Mouse (Mus musculus) kidney, embryonic 16.5 days (tissue): ENCODE results near the gene Zfp386. TPM values are rescaled to one million over a fixed set of nuclear protein-coding genes. Genes with fewer than 3 reads are reported as not detected.

Source experiments
- ATAC-seq: fragments of 200-750 bp; cut with Nextera tagmentation; 2 replicates; pipeline ENCODE4 v1.8.0; 2017; ENCODE audit warnings: moderate TSS enrichment; ENCODE audit not compliant: low FRiP score, low TSS enrichment
- H3K27ac ChIP-seq: fragments of 300-500 bp; sonication (generic); 2 replicates; pipeline ENCODE4 v1.5.1; 2014; ENCODE audit warnings: low read length
- H3K27me3 ChIP-seq: fragments of 300-500 bp; sonication (generic); 2 replicates; pipeline ENCODE4 v1.6.1; 2014; ENCODE audit warnings: low read length, control low read depth, mixed read lengths; ENCODE audit not compliant: insufficient read depth
- H3K36me3 ChIP-seq: fragments of 300-500 bp; sonication (generic); 2 replicates; pipeline ENCODE4 v1.6.1; 2014; ENCODE audit warnings: low read length, control low read depth, mixed read lengths; ENCODE audit not compliant: insufficient read depth
- H3K4me1 ChIP-seq: fragments of 300-500 bp; sonication (generic); 2 replicates; pipeline ENCODE4 v1.6.1; 2014; ENCODE audit warnings: low read length, control low read depth, mixed read lengths; ENCODE audit not compliant: insufficient read depth
- H3K4me2 ChIP-seq: fragments of 300-500 bp; sonication (generic); replicated peaks from 2 replicates; pipeline ENCODE4 v1.6.1; 2014; ENCODE audit warnings: low read depth, low read length
- H3K4me3 ChIP-seq: fragments of 300-500 bp; sonication (generic); 2 replicates; pipeline ENCODE4 v1.5.1; 2014; ENCODE audit warnings: mild to moderate bottlenecking, low read length
- H3K9ac ChIP-seq: fragments of 300-500 bp; sonication (generic); replicated peaks from 2 replicates; pipeline ENCODE4 v1.6.1; 2014; ENCODE audit warnings: low read length
- H3K9me3 ChIP-seq: fragments of 300-500 bp; sonication (generic); 2 replicates; pipeline ENCODE4 v1.6.1; 2016; ENCODE audit warnings: low read length, control low read depth
- WGBS: fragments of 180-500 bp; shearing (Covaris S2); extraction: QIAGEN DNeasy Blood & Tissue Kit; methylation state at CpG from one replicate; pipeline ENCODE4 v1.1.7; 2014; 5-methylcytosine and 5-hydroxymethylcytosine counted together
- polyA plus RNA-seq: library from polyadenylated mRNA; unstranded; fragments of >200 nt; fragmentation: Nextera tagmentation; extraction: Ambion mirVana; gene quantifications from 2 replicates; pipeline ENCODE4 v1.2.1, GENCODE M21; 2015

The Zfp386 gene
- polyA plus RNA-seq, 1 experiment from 2014 or later, result 46.9 TPM

DNA sequence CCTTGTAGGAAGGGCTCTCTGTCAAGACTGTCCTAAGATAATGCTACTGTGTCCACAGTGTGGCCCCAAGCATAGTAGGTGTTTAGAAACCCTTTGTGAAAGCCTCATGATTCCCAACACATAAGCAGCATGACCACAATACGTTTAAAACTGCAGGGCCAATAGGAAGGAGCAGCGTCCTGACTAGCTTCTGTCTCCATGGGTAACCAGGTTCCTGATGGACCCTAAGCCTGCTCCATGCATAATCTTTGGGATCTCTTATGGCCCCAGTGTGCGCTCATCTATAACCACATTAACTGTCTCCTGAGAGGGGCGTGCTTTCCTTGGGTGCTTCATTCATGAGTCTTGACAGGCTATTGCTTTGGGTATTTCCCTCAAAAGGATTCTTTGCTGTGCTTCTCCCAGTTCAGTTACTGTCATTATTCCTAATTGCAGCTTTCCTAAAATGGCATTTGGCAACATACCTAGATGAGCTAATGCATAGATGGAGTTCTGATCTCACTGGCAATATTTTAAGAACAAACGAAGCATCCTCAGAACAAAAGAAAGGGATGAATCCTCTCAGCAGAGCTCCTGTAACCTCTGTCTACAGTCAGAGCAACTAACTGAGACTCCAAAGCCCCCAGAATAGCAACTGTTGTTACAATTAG lies 39.6 kb downstream of the Zfp386 start:
- H3K4me3 ChIP-seq, result no peak overlapping the region
- no peak for ATAC-seq
- H3K9me3 ChIP-seq, result no peaks in the 10 kb centered on the region
- H3K4me2 ChIP-seq, result no peak overlapping the region
- no peak overlapping the region for H3K9ac ChIP-seq
- H3K36me3 ChIP-seq, result no peaks in the 10 kb centered on the region
- H3K4me1 ChIP-seq, result no peaks in the 10 kb centered on the region
- 83% methylated on average over 5 of the region's 5 CpGs for WGBS
- no peak overlapping the region for H3K27ac ChIP-seq
- H3K27me3 ChIP-seq, result no peaks in the 10 kb centered on the region

DNA sequence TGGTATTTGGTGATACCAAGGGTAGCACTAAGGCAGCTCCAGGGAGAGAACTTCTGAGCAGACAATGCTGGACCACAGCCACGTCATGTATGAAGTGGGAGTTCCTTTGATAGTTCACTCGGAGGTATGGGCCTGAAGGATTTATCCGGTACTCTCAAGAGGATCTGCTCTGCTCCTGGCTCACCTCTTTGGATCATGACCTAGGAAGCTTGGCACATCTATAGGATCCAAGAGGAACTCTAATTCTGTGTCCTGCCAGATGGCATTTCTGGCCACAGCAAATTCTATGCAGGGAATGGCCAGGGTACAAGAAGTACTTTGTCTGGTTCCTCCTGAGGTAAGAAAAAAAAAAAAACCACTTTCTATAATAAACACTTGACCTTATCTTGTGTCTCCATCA lies 42.3 kb downstream of the Zfp386 start:
- Histone ChIP-seq H3K27me3 (no peaks in the 10 kb centered on the region), H3K9me3 (no peaks in the 10 kb centered on the region), H3K4me2 (no peak overlapping the region), H3K9ac (no peak overlapping the region), H3K27ac (no peak overlapping the region), H3K4me1 (no peaks in the 10 kb centered on the region), H3K4me3 (no peak overlapping the region), H3K36me3 (no peaks in the 10 kb centered on the region)
- WGBS, result 89% methylated on average over 3 of the region's 3 CpGs
- no peak for ATAC-seq

DNA sequence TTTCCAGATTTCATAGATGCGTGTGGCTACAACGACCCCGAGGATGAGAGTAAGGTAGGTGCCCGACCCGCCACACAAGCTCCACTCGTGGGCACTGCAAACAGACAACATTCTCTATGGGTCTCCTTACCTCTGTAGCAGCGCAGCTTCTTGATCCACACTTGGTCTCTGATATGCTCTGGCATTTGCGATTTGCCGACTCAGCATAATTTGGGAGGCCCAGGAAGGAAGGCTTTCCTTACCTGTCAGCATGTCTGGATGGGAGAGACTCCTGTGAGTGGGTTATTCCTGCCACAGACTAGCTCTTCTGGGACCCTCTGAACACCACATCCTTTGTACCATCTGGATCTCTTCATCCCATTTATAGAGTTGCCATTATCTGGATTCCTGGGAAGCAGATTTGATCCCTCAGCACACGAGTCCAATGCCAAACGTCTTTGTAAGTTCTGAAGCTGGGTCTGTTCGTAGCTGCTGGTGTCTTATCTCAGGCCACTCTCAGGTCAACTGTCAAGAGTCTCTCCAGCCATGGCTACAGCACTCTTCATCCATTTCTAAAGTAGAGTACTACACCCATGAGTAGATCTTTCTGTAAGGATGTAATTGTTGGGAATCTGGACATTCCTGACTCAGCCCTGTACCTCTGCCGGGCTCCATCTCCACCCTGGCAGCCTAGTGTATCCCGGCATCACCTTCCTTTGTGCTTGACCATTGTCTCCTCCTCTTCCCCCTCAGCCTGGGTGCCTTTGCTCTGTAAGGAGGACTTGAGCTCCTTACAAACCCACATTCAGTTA lies 47.4 kb downstream of the Zfp386 start:
- WGBS, result 86% methylated on average over 14 of the region's 14 CpGs
- Histone ChIP-seq H3K4me2 (no peak overlapping the region), H3K27ac (no peak overlapping the region), H3K9ac (no peak overlapping the region), H3K36me3 (no peaks in the 10 kb centered on the region), H3K4me3 (no peak overlapping the region), H3K27me3 (no peaks in the 10 kb centered on the region), H3K4me1 (no peaks in the 10 kb centered on the region), H3K9me3 (no peaks in the 10 kb centered on the region)
- no peak for ATAC-seq

DNA sequence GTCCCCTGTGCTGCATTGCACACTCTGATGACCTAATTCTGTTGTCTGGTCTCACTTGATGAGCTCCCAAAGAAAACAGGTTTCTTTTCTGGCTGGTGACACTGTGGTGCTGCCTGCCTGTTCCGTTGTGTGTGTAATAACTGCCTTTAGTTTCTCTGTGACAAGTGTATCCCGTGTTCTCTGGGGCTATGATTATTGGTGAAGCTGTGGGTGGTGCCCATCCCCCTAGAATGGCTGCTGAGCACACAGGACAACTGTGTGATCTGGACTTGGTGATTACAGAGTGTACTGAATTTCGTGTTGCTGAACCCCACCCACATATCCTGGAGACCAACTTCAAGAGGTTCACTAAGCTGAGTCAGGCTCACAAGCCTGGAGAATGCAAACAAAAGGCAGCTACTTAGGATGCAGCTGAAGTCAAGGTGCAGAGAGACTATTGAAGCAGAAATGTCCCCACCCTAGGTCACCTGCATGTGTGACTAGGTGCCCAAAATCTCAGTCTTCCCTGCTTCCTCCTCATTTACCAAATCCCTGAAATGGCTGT lies 48.9 kb downstream of the Zfp386 start:
- Histone ChIP-seq H3K9ac (no peak overlapping the region), H3K27ac (no peak overlapping the region), H3K4me2 (no peak overlapping the region), H3K4me3 (no peak overlapping the region), H3K27me3 (no peaks in the 10 kb centered on the region), H3K9me3 (no peaks in the 10 kb centered on the region), H3K4me1 (no peaks in the 10 kb centered on the region), H3K36me3 (no peaks in the 10 kb centered on the region)
- WGBS, result 71% methylated on average over 3 of the region's 3 CpGs
- no peak for ATAC-seq

DNA sequence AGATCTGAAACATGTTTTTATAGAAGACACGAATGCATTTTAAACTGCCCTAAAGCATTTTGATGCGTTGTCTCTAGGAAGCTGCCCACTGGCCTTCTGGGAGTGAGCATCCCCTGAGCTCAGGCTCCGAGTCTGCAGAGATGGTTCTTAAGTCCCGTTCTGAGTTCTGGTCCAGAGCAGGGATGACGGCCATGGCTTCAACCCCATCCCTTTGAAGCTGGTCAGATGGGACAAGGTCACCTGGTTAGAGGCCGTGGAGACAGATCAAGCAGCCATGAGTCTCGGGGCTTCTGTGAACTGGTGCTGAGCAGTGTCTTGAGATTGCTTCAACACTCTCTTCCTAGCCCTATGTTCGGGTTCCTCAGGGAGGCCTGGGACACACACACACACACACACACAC lies 49.6 kb downstream of the Zfp386 start:
- H3K4me3 ChIP-seq, result no peak overlapping the region
- WGBS, result 82% methylated on average over 8 of the region's 8 CpGs
- no peak for ATAC-seq
- H3K27ac ChIP-seq, result no peak overlapping the region
- H3K9me3 ChIP-seq, result no peaks in the 10 kb centered on the region
- no peaks in the 10 kb centered on the region for H3K36me3 ChIP-seq
- no peak overlapping the region for H3K9ac ChIP-seq
- no peaks in the 10 kb centered on the region for H3K27me3 ChIP-seq
- H3K4me2 ChIP-seq, result no peak overlapping the region
- H3K4me1 ChIP-seq, result no peaks in the 10 kb centered on the region

DNA sequence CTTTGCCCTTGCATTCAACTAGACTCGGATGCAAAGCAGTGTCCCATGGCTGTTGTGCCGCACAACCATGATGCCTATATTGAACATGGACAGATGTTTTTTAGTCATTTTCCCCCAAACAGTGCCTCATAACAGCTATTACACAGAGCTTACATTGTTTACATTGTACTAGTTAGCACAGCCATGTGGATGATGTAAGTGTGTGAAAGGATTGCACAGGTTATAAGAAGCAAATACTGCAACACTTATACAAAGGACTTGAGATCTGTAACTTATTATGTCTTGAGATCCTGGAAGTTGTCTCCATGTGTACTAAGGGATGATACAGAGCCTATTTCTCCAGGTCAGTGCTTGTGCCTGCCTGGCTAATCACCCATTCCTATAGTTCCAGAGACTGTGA lies 54.4 kb downstream of the Zfp386 start:
- Histone ChIP-seq H3K4me3 (no peak overlapping the region), H3K4me2 (no peak overlapping the region), H3K36me3 (no peaks in the 10 kb centered on the region), H3K27me3 (no peaks in the 10 kb centered on the region), H3K27ac (no peak overlapping the region), H3K9ac (no peak overlapping the region), H3K9me3 (no peaks in the 10 kb centered on the region), H3K4me1 (no peaks in the 10 kb centered on the region)
- no peak for ATAC-seq
- 90% methylated on average over 2 of the region's 2 CpGs for WGBS

DNA sequence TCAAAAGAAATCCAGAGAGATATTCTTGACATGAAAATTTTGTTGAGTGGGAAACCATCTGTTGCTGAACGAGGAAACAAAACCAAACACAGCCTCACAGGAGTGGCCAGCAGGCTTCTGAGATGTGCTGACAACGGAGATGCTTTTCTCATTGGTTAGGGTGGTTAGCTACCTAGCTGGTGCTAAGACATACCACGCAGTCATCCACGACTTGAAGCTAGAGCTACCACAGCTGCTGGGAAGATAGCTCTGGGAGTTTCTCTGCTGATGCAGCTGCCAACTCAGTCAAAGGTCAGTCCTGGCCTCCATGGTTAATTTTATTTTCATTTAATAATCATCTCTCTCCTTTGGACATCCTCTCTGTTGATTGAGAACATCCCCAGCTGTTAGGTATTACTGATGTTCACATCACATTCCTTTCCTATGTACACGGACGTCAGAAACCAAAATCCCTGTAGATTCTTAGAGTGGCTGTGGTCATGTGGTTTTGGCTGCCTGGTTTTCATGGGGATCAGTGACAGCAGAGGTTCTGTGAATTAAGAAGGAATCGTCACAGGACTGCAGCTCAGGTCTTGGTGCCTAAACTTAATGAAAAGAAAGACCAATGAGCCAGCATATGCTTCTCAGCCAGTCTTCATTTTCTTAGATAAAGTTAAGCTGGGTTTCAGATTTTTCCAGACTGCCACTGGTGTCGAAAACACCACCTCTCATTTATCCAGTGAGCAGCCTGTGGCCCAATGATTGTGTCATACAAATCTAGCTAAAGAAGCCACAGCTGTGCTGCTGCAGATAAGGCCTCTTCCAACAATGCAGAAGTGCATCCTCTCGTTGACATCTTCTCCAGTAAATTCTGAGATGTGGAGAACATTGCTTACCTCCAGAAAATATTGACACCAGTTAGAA lies 62.2 kb downstream of the Zfp386 start:
- H3K27me3 ChIP-seq, result no peaks in the 10 kb centered on the region
- peaks cover 7% of the 10 kb centered on the region; the same call in 1 of the 2 replicates for H3K9me3 ChIP-seq
- H3K4me3 ChIP-seq, result no peak overlapping the region
- no peak overlapping the region for H3K9ac ChIP-seq
- H3K27ac ChIP-seq, result no peak overlapping the region
- no peaks in the 10 kb centered on the region for H3K4me1 ChIP-seq
- H3K36me3 ChIP-seq, result no peaks in the 10 kb centered on the region
- ATAC-seq, result no peak
- H3K4me2 ChIP-seq, result no peak overlapping the region
- WGBS, result 80% methylated on average over 9 of the region's 9 CpGs

DNA sequence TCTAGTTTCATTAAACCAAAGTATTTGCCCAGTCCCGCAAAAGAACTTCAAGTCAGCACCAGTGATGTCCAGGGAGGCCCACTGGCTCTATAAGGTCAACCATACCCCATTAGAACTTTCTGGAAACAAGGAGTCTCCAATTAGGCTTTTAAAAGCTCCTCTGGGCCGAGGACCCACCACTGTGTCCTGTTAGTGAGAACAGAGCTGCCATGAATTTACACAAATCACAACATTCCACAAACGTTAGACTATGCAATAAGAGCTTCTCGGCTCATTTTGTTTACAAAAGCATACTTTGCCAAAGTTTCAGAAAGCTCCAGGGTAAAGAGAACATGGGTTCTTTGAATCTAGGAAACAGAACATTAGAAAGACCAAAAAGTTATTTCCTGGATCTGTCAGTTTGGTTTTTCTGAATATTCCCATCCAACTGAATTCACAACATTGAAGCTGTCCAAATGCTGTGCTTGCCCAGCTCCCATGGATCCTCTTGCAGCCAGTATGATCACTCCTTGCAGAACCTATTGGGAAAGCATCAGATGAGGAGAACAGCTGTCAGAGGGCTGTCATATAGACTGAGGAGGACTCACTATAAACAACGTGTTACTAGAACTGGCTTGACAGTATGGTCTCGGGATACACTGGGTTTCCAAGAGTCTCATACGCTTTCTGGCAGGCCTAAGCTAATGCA lies 63.6 kb downstream of the Zfp386 start:
- no peak for ATAC-seq
- H3K4me2 ChIP-seq, result no peak overlapping the region

More for the DNA sequence above, 63.6 kb downstream of the Zfp386 start:
- Histone ChIP-seq H3K9me3 (peaks cover 7% of the 10 kb centered on the region; the same call in 1 of the 2 replicates), H3K27ac (no peak overlapping the region), H3K4me3 (no peak overlapping the region), H3K27me3 (no peaks in the 10 kb centered on the region), H3K9ac (no peak overlapping the region), H3K4me1 (no peaks in the 10 kb centered on the region), H3K36me3 (no peaks in the 10 kb centered on the region)
- 75% methylated on average over 7 of the region's 7 CpGs for WGBS
